Mouse (Mus musculus): ENCODE data around the gene Tmem131. TPM values are rescaled to one million over a fixed set of nuclear protein-coding genes. Genes with fewer than 3 reads are reported as not detected.

Tmem131 gene
- polyA plus RNA-seq, 1 experiment, result 12.2 TPM

GRCm38 (mm10) chr1:36797481-36797880 lies 146.0 kb downstream of the Tmem131 start:
- TF ChIP-seq USF1 (IDR thresholded peaks at IDR 0.05; ENCODE audit: low read depth) (no peak), TCF12 (IDR thresholded peaks at IDR 0.05; ENCODE audit: insufficient read depth, poor library complexity, severe bottlenecking) (no peak), MAX (IDR thresholded peaks at IDR 0.05; ENCODE audit: low read depth) (no peak), TCF3 (IDR thresholded peaks at IDR 0.05; ENCODE audit: insufficient read length, low read depth) (no peak), MYOD1 (IDR thresholded peaks at IDR 0.05; ENCODE audit: control insufficient read depth in 1 of 3, insufficient read length in 2 of 3, low read depth in 2 of 3) (no peak), MYOG (IDR thresholded peaks at IDR 0.05; ENCODE audit: control insufficient read depth in 1 of 3, insufficient read depth in 1 of 3, insufficient read length in 2 of 3, low read depth in 2 of 3) (no peak), POLR2A (IDR thresholded peaks at IDR 0.05; ENCODE audit: insufficient read length, low read depth) (no peak), SRF (IDR thresholded peaks at IDR 0.05; ENCODE audit: control insufficient read depth, insufficient read length, low read depth) (no peak), CEBPB (IDR thresholded peaks at IDR 0.05; ENCODE audit: insufficient read depth, poor library complexity, severe bottlenecking) (no peak), REST (IDR thresholded peaks at IDR 0.05; ENCODE audit: insufficient read depth, insufficient read length) (no peak), E2F4 (IDR thresholded peaks at IDR 0.05; ENCODE audit: insufficient read depth) (no peak), POLR2AphosphoS2 (IDR thresholded peaks at IDR 0.05; ENCODE audit: insufficient read length, low read depth) (no peak)
- Histone ChIP-seq H3K79me2 (ENCODE audit: control insufficient read depth, insufficient read depth) (no peaks in the 10 kb centered on the region), H3K4me2 (ENCODE audit: low read depth) (no peak overlapping the region), H3ac (ENCODE audit: control insufficient read depth, insufficient read length) (no peak overlapping the region), H3K36me3 (ENCODE audit: control insufficient read depth, insufficient read depth) (peaks cover 16% of the 10 kb centered on the region), H3K27me3 (ENCODE audit: control insufficient read depth, insufficient read depth, insufficient read length) (no peaks in the 10 kb centered on the region), H3K4me3 (no peak overlapping the region)

- Histone ChIP-seq H3K4me3 (no peak overlapping the region), H3ac (ENCODE audit: control insufficient read depth, insufficient read length) (no peak overlapping the region), H3K36me3 (ENCODE audit: control insufficient read depth, insufficient read depth) (peaks cover 14% of the 10 kb centered on the region), H3K79me2 (ENCODE audit: control insufficient read depth, insufficient read depth) (no peaks in the 10 kb centered on the region), H3K27me3 (ENCODE audit: control insufficient read depth, insufficient read depth, insufficient read length) (no peaks in the 10 kb centered on the region), H3K4me2 (ENCODE audit: low read depth) (no peak overlapping the region)
- TF ChIP-seq E2F4 (IDR thresholded peaks at IDR 0.05; ENCODE audit: insufficient read depth), result no peak
- peak in 2 of 3 experiments; percentile 50 to 60 for TF ChIP-seq MYOD1 (IDR thresholded peaks at IDR 0.05; ENCODE audit: control insufficient read depth in 1 of 3, insufficient read length in 2 of 3, low read depth in 2 of 3)
- no peak for TF ChIP-seq REST (IDR thresholded peaks at IDR 0.05; ENCODE audit: insufficient read depth, insufficient read length)
- peak in 2 of 3 experiments; percentile 25 to 63 for TF ChIP-seq MYOG (IDR thresholded peaks at IDR 0.05; ENCODE audit: control insufficient read depth in 1 of 3, insufficient read depth in 1 of 3, insufficient read length in 2 of 3, low read depth in 2 of 3)
Measured at GRCm38 (mm10) chr1:36796711-36797110, 146.8 kb downstream of the Tmem131 start.

DNA sequence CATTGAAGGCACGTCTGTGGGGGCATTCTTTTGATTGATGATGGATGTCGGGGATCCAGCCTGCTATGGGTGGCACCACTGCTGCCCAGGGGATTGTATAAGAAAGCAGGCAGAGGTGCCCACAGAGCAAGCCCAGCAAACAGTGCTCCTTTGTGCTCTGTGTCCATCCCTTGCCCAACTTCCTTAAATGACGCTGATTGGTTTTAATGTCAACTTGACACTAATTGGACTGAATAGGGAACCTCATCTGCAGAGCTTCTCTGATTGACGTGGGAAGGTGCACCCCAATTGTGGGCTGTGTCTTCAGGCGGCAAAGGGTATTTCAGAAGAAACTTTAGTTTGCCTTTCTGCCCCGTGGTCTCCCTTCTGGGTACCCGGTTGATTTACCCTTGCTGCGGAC lies 154.1 kb downstream of the Tmem131 start:
- Histone ChIP-seq H3K4me2 (ENCODE audit: low read depth) (no peak overlapping the region), H3K79me2 (ENCODE audit: control insufficient read depth, insufficient read depth) (no peaks in the 10 kb centered on the region), H3K27me3 (ENCODE audit: control insufficient read depth, insufficient read depth, insufficient read length) (no peaks in the 10 kb centered on the region), H3K36me3 (ENCODE audit: control insufficient read depth, insufficient read depth) (peaks cover 5% of the 10 kb centered on the region), H3ac (ENCODE audit: control insufficient read depth, insufficient read length) (no peak overlapping the region), H3K4me3 (no peak overlapping the region)
- TF ChIP-seq TCF3 (IDR thresholded peaks at IDR 0.05; ENCODE audit: insufficient read length, low read depth), result no peak
- TF ChIP-seq TCF12 (IDR thresholded peaks at IDR 0.05; ENCODE audit: insufficient read depth, poor library complexity, severe bottlenecking), result no peak
- TF ChIP-seq MAX (IDR thresholded peaks at IDR 0.05; ENCODE audit: low read depth), result no peak
- TF ChIP-seq POLR2A (IDR thresholded peaks at IDR 0.05; ENCODE audit: insufficient read length, low read depth), result no peak
- TF ChIP-seq E2F4 (IDR thresholded peaks at IDR 0.05; ENCODE audit: insufficient read depth), result no peak
- no peak for TF ChIP-seq MYOD1 (IDR thresholded peaks at IDR 0.05; ENCODE audit: control insufficient read depth in 1 of 3, insufficient read length in 2 of 3, low read depth in 2 of 3)
- no peak for TF ChIP-seq USF1 (IDR thresholded peaks at IDR 0.05; ENCODE audit: low read depth)
- no peak for TF ChIP-seq SRF (IDR thresholded peaks at IDR 0.05; ENCODE audit: control insufficient read depth, insufficient read length, low read depth)
- no peak for TF ChIP-seq REST (IDR thresholded peaks at IDR 0.05; ENCODE audit: insufficient read depth, insufficient read length)
- no peak for TF ChIP-seq POLR2AphosphoS2 (IDR thresholded peaks at IDR 0.05; ENCODE audit: insufficient read length, low read depth)
- no peak for TF ChIP-seq CEBPB (IDR thresholded peaks at IDR 0.05; ENCODE audit: insufficient read depth, poor library complexity, severe bottlenecking)
- TF ChIP-seq MYOG (IDR thresholded peaks at IDR 0.05; ENCODE audit: control insufficient read depth in 1 of 3, insufficient read depth in 1 of 3, insufficient read length in 2 of 3, low read depth in 2 of 3), result no peak

GRCm38 (mm10) chr1:36786377-36786776 lies 157.1 kb downstream of the Tmem131 start:
- H3K79me2 ChIP-seq (ENCODE audit: control insufficient read depth, insufficient read depth), result no peaks in the 10 kb centered on the region
- H3K27me3 ChIP-seq (ENCODE audit: control insufficient read depth, insufficient read depth, insufficient read length), result peaks cover 12% of the 10 kb centered on the region
- no peak overlapping the region for H3K4me3 ChIP-seq
- H3ac ChIP-seq (ENCODE audit: control insufficient read depth, insufficient read length), result no peak overlapping the region
- peaks cover 5% of the 10 kb centered on the region for H3K36me3 ChIP-seq (ENCODE audit: control insufficient read depth, insufficient read depth)
- H3K4me2 ChIP-seq (ENCODE audit: low read depth), result no peak overlapping the region
- TF ChIP-seq REST (IDR thresholded peaks at IDR 0.05; ENCODE audit: insufficient read depth, insufficient read length) (no peak), USF1 (IDR thresholded peaks at IDR 0.05; ENCODE audit: low read depth) (no peak), CEBPB (IDR thresholded peaks at IDR 0.05; ENCODE audit: insufficient read depth, poor library complexity, severe bottlenecking) (no peak), MYOD1 (IDR thresholded peaks at IDR 0.05; ENCODE audit: control insufficient read depth in 1 of 3, insufficient read length in 2 of 3, low read depth in 2 of 3) (no peak), MAX (IDR thresholded peaks at IDR 0.05; ENCODE audit: low read depth) (no peak), POLR2AphosphoS2 (IDR thresholded peaks at IDR 0.05; ENCODE audit: insufficient read length, low read depth) (no peak), TCF12 (IDR thresholded peaks at IDR 0.05; ENCODE audit: insufficient read depth, poor library complexity, severe bottlenecking) (no peak), E2F4 (IDR thresholded peaks at IDR 0.05; ENCODE audit: insufficient read depth) (no peak), MYOG (IDR thresholded peaks at IDR 0.05; ENCODE audit: control insufficient read depth in 1 of 3, insufficient read depth in 1 of 3, insufficient read length in 2 of 3, low read depth in 2 of 3) (no peak), SRF (IDR thresholded peaks at IDR 0.05; ENCODE audit: control insufficient read depth, insufficient read length, low read depth) (no peak), POLR2A (IDR thresholded peaks at IDR 0.05; ENCODE audit: insufficient read length, low read depth) (no peak), TCF3 (IDR thresholded peaks at IDR 0.05; ENCODE audit: insufficient read length, low read depth) (no peak)

GRCm38 (mm10) chr1:36785238-36785641 lies 158.2 kb downstream of the Tmem131 start:
- no peak overlapping the region for H3ac ChIP-seq (ENCODE audit: control insufficient read depth, insufficient read length)
- H3K4me3 ChIP-seq, result no peak overlapping the region
- no peak overlapping the region for H3K4me2 ChIP-seq (ENCODE audit: low read depth)
- no peaks in the 10 kb centered on the region for H3K36me3 ChIP-seq (ENCODE audit: control insufficient read depth, insufficient read depth)
- TF ChIP-seq MAX (IDR thresholded peaks at IDR 0.05; ENCODE audit: low read depth), result no peak
- no peak for TF ChIP-seq E2F4 (IDR thresholded peaks at IDR 0.05; ENCODE audit: insufficient read depth)
- TF ChIP-seq POLR2AphosphoS2 (IDR thresholded peaks at IDR 0.05; ENCODE audit: insufficient read length, low read depth), result no peak
- H3K79me2 ChIP-seq (ENCODE audit: control insufficient read depth, insufficient read depth), result no peaks in the 10 kb centered on the region
- H3K27me3 ChIP-seq (ENCODE audit: control insufficient read depth, insufficient read depth, insufficient read length), result peaks cover 23% of the 10 kb centered on the region

Data from myocyte (in vitro differentiated cells).